Mouse (Mus musculus) myocyte (in vitro differentiated cells): ENCODE data around the gene Zfp750. TPM values are rescaled to one million over a fixed set of nuclear protein-coding genes. Genes with fewer than 3 reads are reported as not detected.

ENCODE experiments used
- H3K27me3 ChIP-seq: one replicate; pipeline ENCODE4 v1.6.1; 2011; ENCODE audit not compliant: control insufficient read depth, insufficient read depth, insufficient read length
- H3K36me3 ChIP-seq: one replicate; pipeline ENCODE4 v1.6.1; 2011; ENCODE audit not compliant: control insufficient read depth, insufficient read depth
- H3K4me2 ChIP-seq: one replicate; pipeline ENCODE4 v1.6.1; 2011; ENCODE audit warnings: low read depth, control low read depth
- H3K4me3 ChIP-seq: one replicate; pipeline ENCODE4 v1.5.1; 2011; ENCODE audit warnings: mild to moderate bottlenecking, control low read depth, moderate library complexity
- H3K79me2 ChIP-seq: one replicate; pipeline ENCODE4 v1.6.1; 2011; ENCODE audit not compliant: control insufficient read depth, insufficient read depth
- H3ac ChIP-seq: one replicate; pipeline ENCODE4 v1.6.1; 2011; ENCODE audit not compliant: control insufficient read depth, insufficient read length
- CEBPB ChIP-seq: IDR thresholded peaks from 2 replicates; pipeline ENCODE4 v1.6.1; 2011; ENCODE audit warnings: mild to moderate bottlenecking, moderate library complexity; ENCODE audit not compliant: poor library complexity, insufficient read depth, severe bottlenecking
- E2F4 ChIP-seq: IDR thresholded peaks from one replicate; pipeline ENCODE4 v1.6.1; 2011; ENCODE audit warnings: mild to moderate bottlenecking, control low read depth, moderate library complexity; ENCODE audit not compliant: insufficient read depth
- MAX ChIP-seq: IDR thresholded peaks from one replicate; pipeline ENCODE4 v1.6.1; 2011; ENCODE audit warnings: low read depth, mild to moderate bottlenecking, control low read depth
- MYOD1 ChIP-seq, 3 experiments: IDR thresholded peaks; one replicate each; pipeline ENCODE4 v1.6.1; 2011; ENCODE audit warnings: control low read depth in 2 of 3, low read depth in 2 of 3, mild to moderate bottlenecking in 2 of 3, moderate library complexity in 1 of 3; ENCODE audit not compliant: insufficient read length in 2 of 3, control insufficient read depth in 1 of 3
- MYOG ChIP-seq, 3 experiments: IDR thresholded peaks; one replicate each; pipeline ENCODE4 v1.6.1; 2011; ENCODE audit warnings: control low read depth in 2 of 3, low read depth in 2 of 3, mild to moderate bottlenecking in 2 of 3; ENCODE audit not compliant: insufficient read length in 2 of 3, control insufficient read depth in 1 of 3, insufficient read depth in 1 of 3
- POLR2A ChIP-seq: IDR thresholded peaks from one replicate; pipeline ENCODE4 v1.6.1; 2011; ENCODE audit warnings: low read depth, mild to moderate bottlenecking, control low read depth, moderate library complexity; ENCODE audit not compliant: insufficient read length
- POLR2AphosphoS2 ChIP-seq: IDR thresholded peaks from one replicate; pipeline ENCODE4 v1.6.1; 2011; ENCODE audit warnings: low read depth, control low read depth; ENCODE audit not compliant: insufficient read length
- REST ChIP-seq: IDR thresholded peaks from one replicate; pipeline ENCODE4 v1.6.1; 2011; ENCODE audit warnings: mild to moderate bottlenecking, control low read depth, moderate library complexity; ENCODE audit not compliant: insufficient read depth, insufficient read length
- SRF ChIP-seq: IDR thresholded peaks from one replicate; pipeline ENCODE4 v1.6.1; 2011; ENCODE audit warnings: low read depth; ENCODE audit not compliant: control insufficient read depth, insufficient read length
- TCF12 ChIP-seq: IDR thresholded peaks from one replicate; pipeline ENCODE4 v1.6.1; 2011; ENCODE audit warnings: mild to moderate bottlenecking, control low read depth; ENCODE audit not compliant: poor library complexity, insufficient read depth, severe bottlenecking
- TCF3 ChIP-seq: IDR thresholded peaks from one replicate; pipeline ENCODE4 v1.6.1; 2011; ENCODE audit warnings: low read depth, control low read depth; ENCODE audit not compliant: insufficient read length
- USF1 ChIP-seq: IDR thresholded peaks from one replicate; pipeline ENCODE4 v1.6.1; 2011; ENCODE audit warnings: low read depth, mild to moderate bottlenecking, control low read depth, moderate library complexity
- polyA plus RNA-seq: library from polyadenylated mRNA; unstranded; fragments of >200 nt; fragmentation: generic; extraction: Trizol; gene quantifications from one replicate; pipeline ENCODE4 v1.2.1, GENCODE M21; 2012; ENCODE audit warnings: missing spikeins

Zfp750 gene
- polyA plus RNA-seq, 1 experiment, result 0.66 TPM

GRCm38 (mm10) chr11:121520761-121521160 lies 1.6 kb upstream of the Zfp750 start:
- TF ChIP-seq CEBPB, result no peak
- no peak for TF ChIP-seq TCF12
- TF ChIP-seq REST, result no peak
- TF ChIP-seq MAX, result no peak
- TF ChIP-seq POLR2AphosphoS2, result no peak
- H3ac ChIP-seq, result no peak overlapping the region
- no peaks in the 10 kb centered on the region for H3K27me3 ChIP-seq
- no peak overlapping the region for H3K4me3 ChIP-seq
- no peak overlapping the region for H3K4me2 ChIP-seq
- H3K79me2 ChIP-seq, result peaks cover 18% of the 10 kb centered on the region
- H3K36me3 ChIP-seq, result peaks cover 8% of the 10 kb centered on the region

DNA sequence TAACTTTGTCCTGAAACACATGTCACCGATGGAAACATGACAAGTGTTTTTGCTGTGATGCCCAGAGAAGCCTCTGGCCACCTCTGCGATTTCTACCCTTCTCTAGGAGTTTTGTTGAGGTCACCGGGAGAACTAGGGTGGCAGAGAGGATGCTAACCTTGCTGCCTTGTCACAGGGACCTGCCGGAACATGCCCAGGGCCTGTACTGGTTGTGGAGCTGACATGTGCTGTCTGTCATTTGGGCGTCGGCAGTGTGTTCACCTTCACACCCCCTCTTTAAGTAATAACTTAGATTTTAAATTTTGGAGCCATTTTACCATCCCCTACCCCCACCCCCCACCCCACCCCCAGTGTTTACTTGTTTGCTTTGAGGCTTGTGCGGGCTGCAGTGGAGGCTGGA lies 570 bp upstream of the Zfp750 start:
- H3K79me2 ChIP-seq, result peaks cover 15% of the 10 kb centered on the region
- H3ac ChIP-seq, result no peak overlapping the region
- no peak overlapping the region for H3K4me3 ChIP-seq
- H3K4me2 ChIP-seq, result no peak overlapping the region
- TF ChIP-seq POLR2A, result no peak
- peaks cover 11% of the 10 kb centered on the region for H3K36me3 ChIP-seq
- H3K27me3 ChIP-seq, result no peaks in the 10 kb centered on the region

GRCm38 (mm10) chr11:121517687-121518465 lies 1.3 kb downstream of the Zfp750 start:
- TF ChIP-seq MYOG (IDR thresholded peaks at IDR 0.05; ENCODE audit: control insufficient read depth in 1 of 3, insufficient read depth in 1 of 3, insufficient read length in 2 of 3, low read depth in 2 of 3), result no peak
- TF ChIP-seq SRF, result no peak
- no peak for TF ChIP-seq TCF3
- no peak for TF ChIP-seq MAX
- no peak for TF ChIP-seq TCF12
- TF ChIP-seq USF1, result no peak
- TF ChIP-seq POLR2AphosphoS2, result no peak
- TF ChIP-seq REST, result no peak
- no peak for TF ChIP-seq MYOD1 (IDR thresholded peaks at IDR 0.05; ENCODE audit: control insufficient read depth in 1 of 3, insufficient read length in 2 of 3, low read depth in 2 of 3)
- TF ChIP-seq POLR2A, result no peak
- no peak for TF ChIP-seq E2F4
- no peak for TF ChIP-seq CEBPB
- H3K4me2 ChIP-seq, result peak overlapping the region; percentile 24
- H3K79me2 ChIP-seq, result peaks cover 6% of the 10 kb centered on the region
- no peak overlapping the region for H3ac ChIP-seq
- peaks cover 19% of the 10 kb centered on the region for H3K36me3 ChIP-seq
- no peaks in the 10 kb centered on the region for H3K27me3 ChIP-seq
- H3K4me3 ChIP-seq, result no peak overlapping the region

GRCm38 (mm10) chr11:121516906-121517305 lies 2.2 kb downstream of the Zfp750 start:
- H3K4me3 ChIP-seq, result no peak overlapping the region
- H3K4me2 ChIP-seq, result no peak overlapping the region
- H3K79me2 ChIP-seq, result peaks cover 6% of the 10 kb centered on the region
- TF ChIP-seq MYOG (IDR thresholded peaks at IDR 0.05; ENCODE audit: control insufficient read depth in 1 of 3, insufficient read depth in 1 of 3, insufficient read length in 2 of 3, low read depth in 2 of 3) (no peak), TCF3 (no peak), CEBPB (no peak), MYOD1 (IDR thresholded peaks at IDR 0.05; ENCODE audit: control insufficient read depth in 1 of 3, insufficient read length in 2 of 3, low read depth in 2 of 3) (no peak), REST (no peak), USF1 (no peak), POLR2AphosphoS2 (no peak), MAX (no peak), E2F4 (no peak), POLR2A (no peak), TCF12 (no peak), SRF (no peak)
- peaks cover 19% of the 10 kb centered on the region for H3K36me3 ChIP-seq
- H3K27me3 ChIP-seq, result no peaks in the 10 kb centered on the region
- H3ac ChIP-seq, result no peak overlapping the region

GRCm38 (mm10) chr11:121515996-121516395 lies 3.1 kb downstream of the Zfp750 start:
- TF ChIP-seq E2F4 (no peak), MYOG (IDR thresholded peaks at IDR 0.05; ENCODE audit: control insufficient read depth in 1 of 3, insufficient read depth in 1 of 3, insufficient read length in 2 of 3, low read depth in 2 of 3) (no peak), MYOD1 (IDR thresholded peaks at IDR 0.05; ENCODE audit: control insufficient read depth in 1 of 3, insufficient read length in 2 of 3, low read depth in 2 of 3) (no peak), POLR2A (no peak), MAX (no peak), REST (no peak), CEBPB (no peak), SRF (no peak)
- Histone ChIP-seq H3K36me3 (peaks cover 22% of the 10 kb centered on the region), H3ac (no peak overlapping the region), H3K79me2 (no peaks in the 10 kb centered on the region), H3K4me2 (no peak overlapping the region), H3K4me3 (no peak overlapping the region), H3K27me3 (no peaks in the 10 kb centered on the region)
